Mouse (Mus musculus) frontal cortex, postnatal 25 days (tissue): Measurements from ENCODE around the gene Slc2a10.

Experiments used
- DNase-seq, 2 experiments: peaks; one replicate each; pipeline ENCODE4 v3.0.0; 2022; ENCODE audit warnings: low spot score in 2 of 2

The Slc2a10 gene

GRCm38 (mm10) chr2:165559506-165560235 is 56.1 kb downstream of the Slc2a10 start:
- no peak for DNase-seq

GRCm38 (mm10) chr2:165561861-165562260 is 58.3 kb downstream of the Slc2a10 start:
- DNase-seq = no peak

DNA sequence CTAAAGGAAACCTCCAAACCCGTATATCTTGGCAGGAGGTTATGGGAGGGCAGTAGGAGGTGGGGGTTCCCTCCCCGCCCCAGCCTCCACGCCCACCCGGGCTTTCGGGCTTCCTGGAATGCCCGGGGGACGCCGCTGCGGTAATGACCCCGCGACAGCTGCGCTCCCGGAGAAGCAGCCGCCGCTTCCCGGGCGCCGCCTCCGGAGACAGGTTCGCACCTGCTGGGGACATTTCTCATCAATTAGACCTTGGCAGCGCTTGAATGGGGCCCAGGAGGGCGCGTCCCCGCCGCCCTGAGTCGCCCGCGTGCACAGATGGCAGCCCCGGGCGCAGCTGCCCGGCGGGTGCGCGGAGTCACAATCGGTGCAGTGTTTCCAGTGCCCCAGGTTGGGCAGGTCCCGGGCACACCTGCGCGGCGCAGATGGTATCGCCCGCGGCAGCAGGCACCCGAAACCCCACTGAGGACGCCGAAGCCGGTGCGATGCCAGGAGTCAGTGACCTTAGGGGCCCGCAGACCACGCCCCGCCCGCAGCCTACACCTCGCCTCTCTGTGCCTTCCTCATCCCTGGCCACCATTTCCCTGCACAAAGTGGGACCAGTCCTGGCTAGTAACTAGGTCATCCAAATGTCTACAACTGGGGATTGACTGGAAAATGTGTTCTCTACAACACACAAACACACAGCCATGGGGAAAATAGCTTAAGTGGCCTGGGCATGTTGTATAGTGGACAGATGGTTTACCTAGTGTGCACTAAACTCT is 59.9 kb downstream of the Slc2a10 start:
- DNase-seq = no peak

DNA sequence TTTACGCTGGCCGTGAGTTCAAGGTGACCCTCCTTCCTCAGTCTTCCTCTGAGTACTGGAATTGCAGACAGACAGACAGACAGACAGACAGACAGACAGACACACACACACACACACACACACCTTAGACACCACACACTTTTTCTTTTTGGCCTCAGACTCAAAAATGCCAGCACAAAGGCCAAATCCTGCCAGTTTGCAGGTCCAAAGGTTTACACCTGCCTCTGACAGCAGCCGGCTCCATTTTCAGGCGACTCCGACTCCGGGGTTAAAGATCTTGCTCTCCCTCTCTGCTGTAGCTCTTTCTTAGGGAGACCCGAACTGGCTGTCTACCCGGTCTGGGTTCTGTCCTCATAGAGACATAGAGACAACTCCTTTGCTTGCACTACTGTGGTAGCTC is 60.5 kb downstream of the Slc2a10 start:
- DNase-seq = no peak

DNA sequence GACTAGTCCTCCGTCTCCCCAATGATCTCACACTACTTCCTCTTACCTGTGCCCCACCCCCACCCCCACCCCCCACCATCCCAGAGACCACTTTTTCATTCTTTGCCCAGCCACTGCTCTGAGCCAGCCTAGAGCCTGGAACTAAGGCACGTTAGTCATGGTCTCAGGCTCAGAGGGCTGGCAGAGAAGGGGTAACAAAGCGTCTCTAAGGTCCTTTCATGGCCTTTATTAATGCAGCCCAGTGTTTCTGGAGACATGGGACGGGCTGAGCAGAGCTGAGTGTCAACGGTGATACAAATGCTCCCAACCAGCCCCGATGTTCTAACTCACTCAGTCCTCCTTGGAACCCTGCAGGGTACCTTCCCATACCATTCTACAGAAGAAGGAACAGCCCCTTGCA is 61.0 kb downstream of the Slc2a10 start:
- DNase-seq = no peak

DNA sequence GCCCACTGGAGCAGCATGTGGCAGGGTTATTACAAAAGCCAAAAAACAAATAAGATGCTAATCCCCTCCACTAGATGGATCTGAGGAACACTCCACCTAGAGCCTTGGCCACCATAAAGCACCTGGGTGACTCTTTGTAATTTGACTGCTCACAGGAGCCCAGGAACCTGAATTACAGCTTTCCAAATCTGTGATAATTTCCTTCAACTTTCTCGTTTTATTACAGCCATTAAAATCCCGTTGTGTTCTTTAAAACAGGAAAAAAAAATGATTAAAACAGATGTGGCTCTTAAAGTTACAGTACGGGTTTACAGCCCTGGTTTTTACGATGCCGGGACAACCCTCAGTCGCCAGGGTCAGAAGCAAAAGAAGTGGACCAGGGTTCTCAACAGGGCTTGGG is 63.3 kb downstream of the Slc2a10 start:
- DNase-seq = no peak

DNA sequence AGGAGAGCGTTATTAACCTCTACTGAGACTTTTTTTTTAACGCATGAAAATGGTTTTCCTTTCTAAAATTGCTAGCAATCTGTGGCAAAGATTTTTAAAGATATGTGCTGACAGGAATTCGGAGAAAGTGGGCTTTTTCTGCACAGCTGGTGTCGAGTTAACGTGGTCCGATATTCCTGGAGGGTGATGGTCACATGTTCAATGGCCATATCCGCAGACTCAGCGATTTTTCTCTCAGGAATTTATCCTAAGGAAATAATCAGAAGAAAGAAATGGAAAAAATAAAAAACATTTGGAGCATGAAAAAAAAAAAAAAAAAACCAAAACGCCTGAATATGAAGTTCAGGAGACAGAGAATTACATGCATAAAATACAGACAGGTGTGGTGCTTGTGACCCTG is 64.2 kb downstream of the Slc2a10 start:
- no peak for DNase-seq

DNA sequence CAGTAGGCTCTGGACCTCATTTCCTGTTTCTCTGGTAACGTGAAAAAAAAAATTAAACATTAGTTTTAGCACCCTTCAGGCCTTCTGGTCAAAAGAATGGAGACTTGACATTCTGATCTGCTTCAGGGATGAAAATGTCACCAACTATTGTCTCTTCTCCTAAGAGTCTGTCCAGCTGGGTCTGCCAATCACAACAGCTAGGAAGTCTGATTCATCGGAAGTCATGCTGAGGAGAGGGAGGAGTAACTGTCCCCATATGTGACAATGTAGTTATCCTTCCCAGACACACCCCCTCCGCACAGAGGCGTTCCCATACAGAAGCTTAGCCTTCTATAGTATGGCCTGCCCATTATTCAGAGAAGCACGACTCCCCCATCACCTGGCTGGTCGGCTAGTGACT is 65.3 kb downstream of the Slc2a10 start:
- no peak for DNase-seq
